Comparison of ENCODE assay signal across 8 mouse cellular contexts in the genomic region with DNA sequence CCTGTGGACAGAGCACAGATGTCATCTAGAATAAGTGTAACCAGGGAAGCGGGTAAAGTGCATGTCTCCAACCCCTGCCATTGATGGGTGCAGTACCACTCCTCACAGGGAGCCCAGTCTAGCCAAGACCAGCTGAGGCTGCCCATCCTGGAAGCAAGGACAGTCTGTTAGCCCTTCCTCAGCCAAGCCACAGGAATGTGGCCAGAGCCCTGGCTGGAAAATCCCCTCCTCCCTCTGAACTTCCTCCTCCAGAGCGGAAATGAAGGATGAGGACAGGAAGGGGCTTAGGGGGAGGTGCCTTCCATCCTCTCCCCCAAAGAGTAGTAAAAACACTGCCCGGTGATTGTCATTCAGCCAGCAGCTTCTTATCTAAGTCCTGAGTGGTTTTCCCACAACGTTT.
DNase-seq lines count a peak whose midpoint lies in the region; ATAC-seq and TF ChIP-seq lines count a peak whose summit lies in the region.

No protein-coding gene starts in this region.

- no peaks in the 10 kb centered on the region for H3K79me2 ChIP-seq in liver, adult 2 months (ENCODE audit: control insufficient read depth, insufficient read depth, low read length)
- no peaks in the 10 kb centered on the region for H3K79me2 ChIP-seq in heart, adult 2 months (replicated peaks; ENCODE audit: control insufficient read depth, insufficient read depth, low read length)

- 59% methylated on average over 4 of the region's 4 CpGs for WGBS in liver, adult 2 months
- WGBS in heart, adult 2 months, result 24% methylated on average over 4 of the region's 4 CpGs
- WGBS in kidney, postnatal 0 days, result 33% methylated on average over 4 of the region's 4 CpGs

- intact Hi-C loops in heart, adult 2 months (cut with DNase I), result no loop called here

- H3K9me3 ChIP-seq in kidney, postnatal 0 days (replicated peaks; ENCODE audit: low read length), result no peaks in the 10 kb centered on the region

- peak overlapping the region; percentile 18 for H3K27ac ChIP-seq in liver, adult 2 months (replicated peaks; ENCODE audit: insufficient read depth, low read depth, low read length)
- H3K27ac ChIP-seq in heart, adult 2 months, result peak overlapping the region; percentile 38
- peak overlapping the region; percentile 85 for H3K27ac ChIP-seq in kidney, postnatal 0 days

- TF ChIP-seq POLR2A in liver, adult 2 months (IDR thresholded peaks at IDR 0.05; ENCODE audit: extremely low read depth, insufficient read depth, low read length), result no peak
- peak; percentile 33; the same call in 1 of the 2 replicates for TF ChIP-seq POLR2A in heart, adult 2 months (IDR thresholded peaks at IDR 0.05; ENCODE audit: insufficient read depth, low read depth, low read length)

- peaks cover 41% of the 10 kb centered on the region for H3K4me1 ChIP-seq in liver, adult 2 months (ENCODE audit: control insufficient read depth, insufficient read depth, low read length)
- peaks cover 20% of the 10 kb centered on the region for H3K4me1 ChIP-seq in heart, adult 2 months (ENCODE audit: control insufficient read depth, insufficient read depth, low read length)
- peaks cover 15% of the 10 kb centered on the region for H3K4me1 ChIP-seq in kidney, postnatal 0 days (replicated peaks; ENCODE audit: insufficient read depth, low read length)

- H3K27me3 ChIP-seq in liver, adult 2 months (ENCODE audit: control insufficient read depth, insufficient read depth, low read length), result no peaks in the 10 kb centered on the region
- no peaks in the 10 kb centered on the region for H3K27me3 ChIP-seq in heart, adult 2 months (ENCODE audit: control insufficient read depth, insufficient read depth, low read length)
- H3K27me3 ChIP-seq in kidney, postnatal 0 days (ENCODE audit: insufficient read depth, low read length), result no peaks in the 10 kb centered on the region

- TF ChIP-seq CTCF in liver, adult 2 months (IDR thresholded peaks at IDR 0.05; ENCODE audit: low read depth, low read length), result no peak
- TF ChIP-seq CTCF in heart, adult 2 months (IDR thresholded peaks at IDR 0.05), result no peak
- no peak for TF ChIP-seq CTCF in kidney, postnatal 0 days (IDR thresholded peaks at IDR 0.05; ENCODE audit: low read depth)

- H3K4me2 ChIP-seq in kidney, postnatal 0 days (ENCODE audit: low read length), result no peak overlapping the region

- ATAC-seq in kidney, postnatal 0 days (replicated peaks; ENCODE audit: low FRiP score, low read depth), result peak; percentile 71

- H3K4me3 ChIP-seq in liver, adult 2 months (ENCODE audit: insufficient read depth, low read depth, low read length), result no peak overlapping the region
- no peak overlapping the region for H3K4me3 ChIP-seq in heart, adult 2 months
- no peak overlapping the region for H3K4me3 ChIP-seq in kidney, postnatal 0 days (replicated peaks; ENCODE audit: low read depth, low read length)

- H3K9ac ChIP-seq in liver, adult 2 months (ENCODE audit: low read depth, low read length), result no peak overlapping the region
- H3K9ac ChIP-seq in heart, adult 2 months (ENCODE audit: low read depth, low read length), result no peak overlapping the region
- H3K9ac ChIP-seq in kidney, postnatal 0 days (ENCODE audit: low read depth, low read length), result no peak overlapping the region

- H3K36me3 ChIP-seq in liver, adult 2 months (ENCODE audit: control insufficient read depth, insufficient read depth, low read length), result peaks cover 2% of the 10 kb centered on the region; the same call in 1 of the 2 replicates
- no peaks in the 10 kb centered on the region for H3K36me3 ChIP-seq in heart, adult 2 months (ENCODE audit: control insufficient read depth, insufficient read depth, low read length)
- H3K36me3 ChIP-seq in kidney, postnatal 0 days (ENCODE audit: insufficient read depth, low read length), result peaks cover 7% of the 10 kb centered on the region

- DNase-seq in liver, adult 2 months (ENCODE audit: extremely low read depth, low read depth, low spot score), result no peak
- DNase-seq in liver, result no peak
- DNase-seq in heart, adult 2 months, result peak; percentile 53 to 57
- peak; percentile 94 for DNase-seq in kidney, postnatal 0 days (ENCODE audit: low spot score)
- peak; percentile 34 for DNase-seq in mesoderm, embryonic 11.5 days (ENCODE audit: low read depth, low spot score)
- DNase-seq in layer of hippocampus, adult 9-11 months, result no peak
- no peak for DNase-seq in right cerebral cortex, adult 2 months (ENCODE audit: low spot score in 2 of 2)
- no peak for DNase-seq in layer of hippocampus, postnatal 14 days (ENCODE audit: low spot score in 2 of 2)

- TF ChIP-seq EP300 in heart, adult 2 months (IDR thresholded peaks at IDR 0.05; ENCODE audit: insufficient read depth, low read depth, low read length), result peak; percentile 80

Comparison
In these comparisons a context has a peak if more than half of its experiments do, and no peak if none do; other contexts are left out.
1. DNase-seq: peak in heart, adult 2 months (2 of 2), kidney, postnatal 0 days (single experiment) and mesoderm, embryonic 11.5 days (single experiment); none in liver, adult 2 months (single experiment), liver (single experiment), layer of hippocampus, adult 9-11 months (single experiment), right cerebral cortex, adult 2 months (0 of 2) and layer of hippocampus, postnatal 14 days (0 of 2).
2. H3K27ac ChIP-seq: peak in every context shown above with its lines; median percentile 85 in kidney, postnatal 0 days; 38 in heart, adult 2 months; 18 in liver, adult 2 months.